Mouse (Mus musculus): Measurements from ENCODE around the gene Micu1.

The Micu1 gene

DNA sequence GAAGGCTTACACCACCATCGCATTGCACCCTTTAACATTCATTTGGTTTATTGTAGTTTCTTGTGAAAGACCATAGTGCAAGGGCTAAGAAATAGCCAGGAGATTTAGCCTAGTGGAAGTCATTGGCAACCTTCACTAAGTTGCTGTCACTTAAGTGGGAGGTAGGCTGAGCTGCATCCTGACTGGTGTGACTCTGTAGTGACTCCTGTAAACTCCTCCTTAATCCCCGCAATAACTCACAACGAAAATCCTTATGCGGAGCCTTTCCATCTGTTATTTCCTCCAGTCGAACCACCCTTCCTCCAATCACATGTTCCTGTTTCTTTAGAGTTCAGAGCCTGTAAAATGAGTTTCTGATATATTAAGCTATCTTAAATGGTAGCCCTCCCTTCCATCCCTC, 176.5 kb downstream of the Micu1 start:
- intact Hi-C loops (cut with DNase I): no loop called here

- intact Hi-C loops (cut with DNase I): no loop called here
Measured at GRCm38 (mm10) chr10:59879255-59880028, 177.2 kb downstream of the Micu1 start, which contains the start of gene Dnajb12. Dnajb12 (plus strand) TSS chr10:59879556.

DNA sequence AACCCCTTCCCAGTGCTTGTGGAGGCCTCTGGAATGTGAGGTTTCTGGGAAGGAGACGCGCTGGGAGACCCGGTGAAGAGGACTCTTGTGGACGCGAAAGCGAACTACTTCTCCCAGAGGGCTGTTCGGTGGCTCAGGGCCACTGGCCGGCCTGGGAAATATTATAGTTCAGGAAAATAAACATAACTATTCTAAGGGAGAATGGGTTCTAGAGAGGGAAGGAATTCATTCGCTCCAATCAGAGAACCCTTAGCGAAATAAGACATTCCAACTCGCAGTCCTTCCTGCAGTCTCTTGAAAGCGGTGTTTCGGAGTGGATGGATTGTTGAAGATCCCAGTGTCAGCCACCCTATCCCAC, 177.7 kb downstream of the Micu1 start:
- intact Hi-C loops (cut with DNase I): no loop called here

DNA sequence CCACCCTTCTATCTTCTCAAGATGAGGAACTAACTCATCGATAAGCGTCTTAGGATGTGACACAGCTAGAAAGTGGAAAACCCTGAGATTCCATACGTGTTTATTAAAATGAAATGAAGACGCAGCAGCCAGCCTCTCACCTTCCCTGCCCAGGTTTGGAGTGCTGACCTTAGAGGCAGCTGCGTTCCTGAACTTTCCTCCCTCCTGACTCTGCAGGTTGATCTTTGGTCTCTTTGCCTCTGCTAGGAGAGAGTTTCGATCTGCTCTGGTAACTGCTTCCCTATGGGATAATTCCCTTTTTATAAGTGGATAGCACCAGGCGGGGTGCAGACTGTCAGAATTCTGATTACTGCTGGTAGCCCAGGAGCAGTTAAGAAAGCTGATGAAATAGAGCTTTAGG, 178.6 kb downstream of the Micu1 start:
- intact Hi-C loops (cut with DNase I): no loop called here

DNA sequence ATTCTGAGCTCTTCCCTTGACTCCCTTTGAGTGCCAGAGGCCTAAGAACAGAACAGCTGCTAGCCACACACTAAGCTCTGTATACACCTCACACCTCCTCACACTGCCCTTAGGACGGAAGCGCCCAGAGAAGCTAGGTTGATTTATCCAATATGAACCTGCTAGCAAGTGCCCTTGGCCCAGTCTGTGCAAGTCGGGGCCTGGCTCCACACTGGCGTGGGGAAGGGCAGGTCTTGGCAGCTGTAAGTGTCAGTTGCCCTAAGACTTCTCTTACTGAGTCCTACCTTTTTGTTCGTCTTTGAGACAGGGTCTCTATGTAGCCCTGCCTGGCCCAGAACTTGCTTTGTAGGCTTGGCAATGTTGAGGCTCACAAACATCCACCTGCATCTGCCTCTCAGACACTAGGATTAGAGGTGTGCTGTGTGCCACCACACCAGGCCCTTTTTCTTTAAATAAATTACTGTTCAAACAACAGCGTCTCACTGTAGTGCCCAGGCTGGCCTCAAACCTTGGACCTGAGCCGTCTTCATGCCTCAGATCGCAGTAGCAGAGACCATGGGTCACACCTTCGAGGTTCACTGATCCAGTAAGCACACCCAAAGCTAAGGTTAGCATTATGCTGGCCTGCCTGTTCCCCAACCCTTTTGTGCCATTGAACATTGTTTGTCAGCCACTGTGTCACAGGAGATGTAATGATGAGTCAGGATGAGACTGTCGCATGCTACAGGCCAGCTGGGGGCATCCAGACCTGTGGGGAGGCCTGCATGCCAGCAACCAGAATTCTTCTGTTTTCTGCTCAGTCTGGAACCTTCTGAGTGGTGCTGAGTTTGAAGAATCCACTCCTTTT, 182.3 kb downstream of the Micu1 start:
- intact Hi-C loops (cut with DNase I): no loop called here

- intact Hi-C loops (cut with DNase I): no loop called here
Measured at GRCm38 (mm10) chr10:59885174-59886080, 183.2 kb downstream of the Micu1 start.

DNA sequence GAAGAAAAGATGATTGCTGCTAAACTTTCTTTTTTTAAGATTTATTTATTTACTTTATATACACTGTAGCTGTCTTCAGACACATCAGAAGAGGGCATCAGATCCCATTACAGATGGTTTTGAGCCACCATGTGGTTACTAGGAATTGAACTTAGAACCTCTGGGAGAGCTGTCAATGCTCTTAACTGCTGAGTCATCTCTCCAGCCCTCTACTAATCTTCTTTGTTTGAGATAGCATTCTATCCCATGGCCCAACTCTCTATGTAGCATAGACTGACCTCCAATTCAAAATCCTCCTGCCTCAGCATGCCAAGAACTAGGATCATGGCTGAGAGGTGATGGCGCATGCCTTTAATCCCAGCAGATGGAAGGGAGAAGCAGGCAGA, 183.8 kb downstream of the Micu1 start:
- intact Hi-C loops (cut with DNase I): no loop called here

- intact Hi-C loops (cut with DNase I): no loop called here
Measured at GRCm38 (mm10) chr10:59887432-59887831, 185.2 kb downstream of the Micu1 start.

GRCm38 (mm10) chr10:59889339-59889738, 187.1 kb downstream of the Micu1 start:
- intact Hi-C loops (cut with DNase I): no loop called here

DNA sequence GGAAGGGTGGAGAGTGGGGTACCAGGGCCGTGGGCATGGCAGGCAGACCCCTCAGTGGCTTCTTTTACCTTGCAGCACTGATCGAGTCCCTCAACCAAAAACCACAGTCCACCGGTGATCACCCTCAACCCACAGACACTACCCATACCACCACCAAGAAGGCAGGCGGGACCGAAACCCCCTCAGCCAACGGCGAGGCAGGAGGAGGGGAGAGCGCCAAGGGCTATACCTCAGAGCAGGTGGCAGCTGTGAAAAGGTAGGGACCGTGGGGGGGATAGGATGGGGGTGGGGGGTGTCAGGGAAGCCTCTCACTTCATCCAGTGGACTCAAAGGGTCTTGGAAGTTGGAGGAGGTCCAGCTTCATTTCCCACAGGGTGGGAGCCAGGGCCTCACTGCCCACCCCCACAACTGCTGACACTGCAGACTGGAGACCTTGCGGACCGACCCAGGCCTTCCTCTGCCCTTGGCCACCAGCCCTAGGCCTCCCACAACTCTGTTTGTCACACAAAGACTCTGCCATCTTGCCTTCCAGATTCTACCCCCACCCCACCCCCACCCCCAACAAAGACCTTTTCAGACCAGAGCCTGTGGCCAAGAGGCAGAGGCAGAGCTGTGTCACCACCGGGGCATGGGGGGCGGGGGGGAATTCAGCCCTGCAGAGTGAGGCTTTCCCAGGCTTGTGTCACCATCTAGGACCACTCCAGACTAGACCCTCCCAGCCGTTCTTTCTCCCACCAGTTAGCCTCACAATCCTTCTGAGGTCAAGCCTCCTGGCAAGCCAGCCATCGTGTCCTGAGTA, 187.9 kb downstream of the Micu1 start:
- intact Hi-C loops (cut with DNase I): loop anchor here (5.0 to 10.0 kb wide), 4 partner anchors 97 to 355 kb away; no protein-coding TSS in a partner anchor

- intact Hi-C loops (cut with DNase I): loop anchor here (5.0 to 10.0 kb wide), 4 partner anchors 94 to 352 kb away; no protein-coding TSS in a partner anchor
Measured at GRCm38 (mm10) chr10:59892977-59893376, 190.7 kb downstream of the Micu1 start.

DNA sequence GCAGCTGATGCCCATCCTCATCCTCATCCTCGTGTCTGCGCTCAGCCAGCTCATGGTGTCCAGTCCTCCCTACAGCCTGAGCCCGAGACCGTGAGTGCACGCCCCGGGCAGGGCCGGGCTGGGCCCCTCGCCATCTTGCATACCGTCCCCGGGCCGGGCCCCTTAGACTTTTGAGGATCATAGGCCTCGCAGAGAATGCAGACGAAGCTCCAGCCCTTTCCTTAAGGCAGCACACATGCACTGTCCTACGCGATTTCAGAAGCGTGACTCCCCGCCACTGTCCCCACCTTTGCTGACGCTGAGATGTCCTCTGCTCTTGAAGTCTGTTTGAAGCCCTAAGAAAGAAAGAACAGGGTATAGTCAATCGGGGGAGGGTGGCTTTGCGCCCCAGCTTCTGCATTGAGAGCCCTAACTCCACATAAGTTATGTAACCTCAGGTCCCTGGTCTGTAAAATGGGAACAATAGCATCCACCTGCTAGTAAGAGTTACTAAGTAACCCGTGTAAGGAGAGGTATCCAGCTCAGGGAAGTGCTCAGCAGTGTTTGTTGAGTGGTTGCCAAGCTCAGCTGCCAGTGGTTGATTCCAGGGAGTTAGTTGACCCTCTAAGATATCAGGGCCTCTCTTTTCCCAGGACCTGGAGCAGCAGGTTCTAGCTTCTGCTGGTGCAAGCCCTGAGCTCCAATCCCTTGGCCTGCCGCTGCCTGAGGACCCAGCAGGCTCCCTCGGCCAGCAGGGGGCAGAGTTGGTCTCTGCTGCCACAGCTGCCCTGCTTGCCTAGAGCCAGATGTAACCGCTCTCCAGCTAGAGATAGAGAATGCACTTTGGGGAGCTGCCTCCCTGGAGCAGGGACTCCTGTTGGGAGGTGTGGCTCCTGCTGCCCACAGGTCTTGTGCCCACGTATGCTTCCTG, 192.2 kb downstream of the Micu1 start:
- intact Hi-C loops (cut with DNase I): loop anchor here (2.0 to 10.0 kb wide), 5 partner anchors 56 to 350 kb away; partner anchors contain the start of gene Ddit4

DNA sequence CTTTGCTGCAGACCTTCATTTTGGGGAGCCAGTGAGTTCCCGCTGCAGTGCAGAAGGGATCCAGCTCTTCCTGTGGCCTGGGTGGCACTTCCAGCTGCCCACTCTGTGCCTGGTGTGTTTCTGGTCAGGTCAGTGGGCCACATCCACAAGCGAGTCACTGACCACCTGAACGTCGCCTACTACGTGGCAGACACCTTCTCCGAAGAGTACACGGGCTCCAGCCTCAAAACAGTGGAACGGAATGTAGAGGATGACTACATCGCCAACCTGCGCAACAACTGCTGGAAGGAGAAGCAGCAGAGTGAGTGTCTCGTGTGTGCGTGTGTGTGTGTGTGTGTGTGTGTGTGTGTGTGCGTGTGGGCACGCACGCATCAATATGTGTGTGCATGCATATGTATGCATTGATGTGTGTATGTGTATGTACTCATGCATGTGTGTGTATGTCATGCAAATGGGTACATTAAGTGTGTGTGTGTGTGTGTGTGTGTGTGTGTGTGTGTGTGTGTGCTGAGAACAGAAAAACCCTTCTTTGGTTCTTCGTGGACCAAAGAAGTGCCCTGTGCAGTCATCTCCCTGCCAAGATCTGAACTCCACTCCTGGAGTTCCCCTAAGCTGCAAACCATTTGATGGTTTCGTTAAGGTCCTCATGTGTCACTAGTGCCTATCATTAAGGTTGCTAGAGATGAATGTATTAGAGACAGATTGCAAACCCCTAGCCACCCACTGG, 193.3 kb downstream of the Micu1 start:
- intact Hi-C loops (cut with DNase I): loop anchor here (2.0 to 10.0 kb wide), 2 partner anchors 55 to 349 kb away; partner anchors contain the start of gene Ddit4

- intact Hi-C loops (cut with DNase I): loop anchor here (10.0 kb wide), 1 partner anchor 349 kb away; no protein-coding TSS in a partner anchor
Measured at GRCm38 (mm10) chr10:59896211-59896610, 193.9 kb downstream of the Micu1 start.

- intact Hi-C loops (cut with DNase I): loop anchor here (10.0 kb wide), 1 partner anchor 348 kb away; no protein-coding TSS in a partner anchor
Measured at GRCm38 (mm10) chr10:59896911-59897331, 194.6 kb downstream of the Micu1 start.

- intact Hi-C loops (cut with DNase I): loop anchor here (10.0 kb wide), 1 partner anchor 347 kb away; no protein-coding TSS in a partner anchor
Measured at GRCm38 (mm10) chr10:59897511-59897910, 195.2 kb downstream of the Micu1 start.

DNA sequence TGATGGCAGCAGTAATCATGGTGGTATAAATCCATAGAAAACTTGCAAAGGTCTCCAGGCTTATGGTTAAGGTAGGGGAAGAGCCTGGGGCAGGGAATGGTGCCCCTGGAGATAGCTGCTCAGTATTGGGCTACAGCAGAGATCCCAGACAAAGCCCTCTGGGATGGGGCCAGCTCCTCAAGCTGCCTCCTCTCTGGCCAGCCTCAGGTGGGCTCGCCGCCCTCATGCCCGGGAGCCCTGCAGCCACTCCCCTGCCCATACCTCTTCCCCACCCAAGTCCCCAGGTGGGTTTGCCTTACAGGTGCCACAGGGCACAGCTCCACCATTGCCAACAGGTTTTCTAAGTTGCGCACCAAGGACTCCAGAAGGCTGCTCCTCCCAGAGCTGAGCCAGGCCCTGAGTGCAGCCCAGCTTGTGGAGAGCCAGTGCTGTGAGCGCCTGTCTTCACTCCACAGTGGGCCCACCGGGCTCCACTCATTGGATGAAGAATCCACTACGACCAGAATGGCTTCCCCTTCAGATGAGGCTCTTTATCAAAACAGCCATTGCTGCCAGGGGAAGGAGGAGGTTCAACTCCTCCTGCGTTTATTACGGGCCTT, 196.0 kb downstream of the Micu1 start:
- intact Hi-C loops (cut with DNase I): loop anchor here (10.0 kb wide), 1 partner anchor 347 kb away; no protein-coding TSS in a partner anchor

GRCm38 (mm10) chr10:59898935-59899334, 196.7 kb downstream of the Micu1 start:
- intact Hi-C loops (cut with DNase I): loop anchor here (10.0 kb wide), 1 partner anchor 346 kb away; no protein-coding TSS in a partner anchor
